Mouse (Mus musculus) intestine, postnatal 0 days (tissue): ENCODE data around the gene Plxnb2. TPM values are rescaled to one million over a fixed set of nuclear protein-coding genes. Genes with fewer than 3 reads are reported as not detected.

ENCODE experiments used
- ATAC-seq: fragments of 200-750 bp; cut with Nextera tagmentation; 2 replicates; pipeline ENCODE4 v1.8.0; 2017; ENCODE audit warnings: mild to moderate bottlenecking, moderate TSS enrichment, moderate library complexity
- H3K27ac ChIP-seq: fragments of 300-500 bp; sonication (generic); 2 replicates; pipeline ENCODE4 v1.5.1; 2014; ENCODE audit warnings: mild to moderate bottlenecking, low read depth, low read length, moderate library complexity
- H3K27me3 ChIP-seq: fragments of 300-500 bp; sonication (generic); replicated peaks from 2 replicates; pipeline ENCODE4 v1.6.1; 2014; ENCODE audit warnings: low read length, mixed read lengths; ENCODE audit not compliant: control insufficient read depth, insufficient read depth
- H3K36me3 ChIP-seq: fragments of 300-500 bp; sonication (generic); 2 replicates; pipeline ENCODE4 v1.6.1; 2014; ENCODE audit warnings: mild to moderate bottlenecking, moderate library complexity; ENCODE audit not compliant: control insufficient read depth, insufficient read depth
- H3K4me1 ChIP-seq: fragments of 300-500 bp; sonication (generic); replicated peaks from 2 replicates; pipeline ENCODE4 v1.6.1; 2014; ENCODE audit warnings: antibody characterized with exemption, low read length, mixed read lengths; ENCODE audit not compliant: control insufficient read depth, insufficient read depth
- H3K4me2 ChIP-seq: fragments of 300-500 bp; sonication (generic); replicated peaks from 2 replicates; pipeline ENCODE4 v1.6.1; 2014; ENCODE audit warnings: low read depth, mild to moderate bottlenecking, moderate library complexity
- H3K4me3 ChIP-seq: fragments of 300-500 bp; sonication (generic); 2 replicates; pipeline ENCODE4 v1.5.1; 2014; ENCODE audit warnings: low read depth, low read length
- H3K9ac ChIP-seq: fragments of 300-500 bp; sonication (generic); 2 replicates; pipeline ENCODE4 v1.6.1; 2014; ENCODE audit warnings: mild to moderate bottlenecking, low read depth, low read length
- H3K9me3 ChIP-seq: fragments of 300-500 bp; sonication (generic); 2 replicates; pipeline ENCODE4 v1.6.1; 2016; ENCODE audit warnings: mixed run types; ENCODE audit not compliant: control insufficient read depth
- CTCF ChIP-seq: sonication (generic); IDR thresholded peaks from 2 replicates; pipeline ENCODE4 v1.5.1; 2016; ENCODE audit warnings: low read depth, mild to moderate bottlenecking, control low read depth, antibody characterized with exemption, moderate library complexity
- WGBS: fragments of 180-500 bp; shearing (Covaris S2); extraction: QIAGEN DNeasy Blood & Tissue Kit; methylation state at CpG from one replicate; pipeline ENCODE4 v1.1.7; 2014; 5-methylcytosine and 5-hydroxymethylcytosine counted together
- polyA plus RNA-seq: library from polyadenylated mRNA; unstranded; fragments of >200 nt; fragmentation: Nextera tagmentation; extraction: Ambion mirVana; gene quantifications from 2 replicates; pipeline ENCODE4 v1.2.1, GENCODE M21; 2015

Plxnb2 gene
- polyA plus RNA-seq, 1 experiment from 2014 or later = 71.5 TPM

DNA sequence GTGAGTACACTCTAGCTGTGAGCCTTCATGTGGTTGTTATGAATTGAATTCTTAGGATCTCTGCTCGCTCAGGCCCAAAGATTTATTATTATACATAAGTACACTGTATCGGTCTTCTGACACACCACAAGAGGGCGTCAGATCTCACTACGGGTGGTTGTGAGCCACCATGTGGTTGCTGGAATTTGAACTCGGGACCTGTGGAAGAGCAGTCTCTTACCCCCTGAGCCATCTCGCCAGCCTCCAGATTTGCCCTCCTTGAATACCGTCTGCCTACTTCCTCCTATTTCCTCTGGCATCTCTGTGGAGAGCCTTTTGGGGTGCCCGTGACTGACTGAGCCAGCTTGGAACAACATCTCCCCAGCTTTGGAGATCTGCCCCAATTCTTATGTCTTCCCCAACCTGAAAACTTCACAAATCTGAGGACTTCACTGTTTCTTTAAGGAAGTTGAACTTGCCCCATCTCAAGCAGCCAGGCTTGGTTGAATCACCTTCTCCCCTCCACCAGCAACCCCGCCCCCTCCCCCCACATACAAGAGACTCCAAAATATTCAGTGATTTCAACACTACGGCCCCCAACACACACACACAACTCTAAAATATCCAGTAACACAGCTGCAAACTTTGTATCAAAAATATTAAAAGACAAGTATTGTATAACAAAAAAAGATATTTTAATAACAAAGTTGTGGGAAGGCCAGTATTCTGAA, 1.1 kb upstream of the Plxnb2 start:
- Histone ChIP-seq H3K27ac (no peak overlapping the region), H3K4me1 (peaks cover 19% of the 10 kb centered on the region), H3K4me2 (peak overlapping the region; percentile 90), H3K36me3 (peaks cover 3% of the 10 kb centered on the region; the same call in 1 of the 2 replicates), H3K9ac (no peak overlapping the region), H3K9me3 (no peaks in the 10 kb centered on the region), H3K4me3 (no peak overlapping the region), H3K27me3 (no peaks in the 10 kb centered on the region)
- no peak for ATAC-seq
- WGBS = 69% methylated on average over 10 of the region's 10 CpGs
- peak; percentile 53 for TF ChIP-seq CTCF

DNA sequence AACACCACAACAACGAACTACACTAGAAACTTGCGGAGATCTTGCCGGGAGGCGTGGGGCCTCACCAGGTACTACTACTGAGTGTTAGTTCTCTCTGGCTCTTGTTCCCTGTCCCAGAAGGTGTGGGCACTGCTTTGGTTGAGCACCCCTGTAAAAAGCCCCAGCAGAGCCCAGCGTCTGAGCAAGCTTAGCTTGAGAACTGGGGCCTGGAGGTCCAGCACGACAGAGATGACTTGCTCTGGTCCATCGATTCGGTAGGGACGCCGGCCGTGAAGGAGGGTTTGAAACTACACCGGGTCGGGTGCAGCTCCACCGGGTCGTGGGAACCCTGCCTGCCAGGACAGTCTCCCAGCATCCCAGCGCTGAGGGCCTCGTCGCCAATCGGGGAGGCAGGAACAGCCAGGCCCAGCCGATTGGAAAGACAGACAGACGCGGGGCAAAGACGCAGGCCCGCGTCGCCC, 477 bp downstream of the Plxnb2 start:
- ATAC-seq = no peak
- under 1% methylated on average over 26 of the region's 26 CpGs for WGBS
- H3K36me3 ChIP-seq = no peaks in the 10 kb centered on the region

DNA sequence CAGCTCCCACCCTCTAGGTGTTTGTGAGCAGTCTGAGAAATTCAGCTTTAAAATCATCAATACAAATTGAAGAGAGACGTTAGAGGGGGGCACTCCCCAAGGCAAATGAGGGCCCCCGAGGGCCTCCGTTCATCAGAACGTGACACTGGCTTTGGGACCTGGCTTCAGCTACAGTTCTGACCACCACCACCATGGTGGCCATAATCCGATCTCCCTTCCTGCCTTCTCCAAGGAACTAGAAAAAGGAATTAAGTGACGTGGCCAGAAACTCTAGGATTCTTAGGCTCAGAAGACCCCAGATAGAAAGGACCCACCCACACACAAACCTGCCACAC, 991 bp downstream of the Plxnb2 start:
- Histone ChIP-seq H3K9me3 (no peaks in the 10 kb centered on the region), H3K4me2 (peak overlapping the region; percentile 90), H3K4me1 (peaks cover 32% of the 10 kb centered on the region), H3K4me3 (peak overlapping the region; percentile 78), H3K27ac (peak overlapping the region; percentile 88), H3K9ac (peak overlapping the region; percentile 79; the same call in 1 of the 2 replicates), H3K36me3 (no peaks in the 10 kb centered on the region), H3K27me3 (no peaks in the 10 kb centered on the region)
- WGBS = under 1% methylated on average over 6 of the region's 6 CpGs
- no peak for TF ChIP-seq CTCF
- ATAC-seq = no peak

More for the DNA sequence above, 477 bp downstream of the Plxnb2 start:
- Histone ChIP-seq H3K9ac (peak overlapping the region; percentile 79), H3K27ac (peak overlapping the region; percentile 88), H3K27me3 (no peaks in the 10 kb centered on the region), H3K9me3 (no peaks in the 10 kb centered on the region), H3K4me1 (peaks cover 32% of the 10 kb centered on the region), H3K4me3 (peak overlapping the region; percentile 78), H3K4me2 (peak overlapping the region; percentile 90)
- TF ChIP-seq CTCF = no peak

DNA sequence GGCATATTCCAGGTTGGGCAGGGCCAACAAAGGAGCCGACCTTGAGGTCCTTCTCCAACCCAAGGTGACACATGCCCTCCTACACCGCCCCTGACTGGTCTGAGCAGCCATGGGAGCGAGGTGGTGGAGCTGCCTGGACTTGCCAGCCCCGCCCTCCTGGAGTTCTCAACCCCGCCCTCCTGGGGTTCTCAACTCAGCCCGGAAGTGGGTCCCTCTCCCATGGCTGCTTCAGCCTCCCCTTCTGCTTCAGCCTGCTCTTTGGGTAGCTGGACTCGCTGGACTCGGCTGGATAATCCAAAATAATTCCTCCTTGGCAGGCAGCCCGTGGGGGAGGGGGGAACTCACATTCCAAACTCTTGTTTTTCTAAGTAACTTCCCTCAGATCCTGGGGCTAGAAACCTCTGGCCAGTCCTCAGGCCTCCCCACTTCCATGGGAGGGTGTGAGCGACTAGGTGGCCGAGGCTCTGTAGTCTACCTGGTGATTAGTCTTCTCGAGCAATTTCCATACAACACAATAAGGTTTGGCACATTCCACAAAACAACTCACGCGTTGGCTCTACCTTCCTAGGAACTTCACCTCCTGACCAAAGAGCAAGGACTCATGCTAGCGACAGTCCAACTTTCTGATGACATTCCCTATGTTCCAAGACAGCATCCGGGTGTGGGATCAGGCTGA, 1.5 kb downstream of the Plxnb2 start:
- TF ChIP-seq CTCF = no peak
- no peaks in the 10 kb centered on the region for H3K27me3 ChIP-seq
- WGBS = 1% methylated on average over 16 of the region's 16 CpGs
- peak; percentile 61 for ATAC-seq
- peak overlapping the region; percentile 78 for H3K4me3 ChIP-seq
- H3K27ac ChIP-seq = peak overlapping the region; percentile 88
- peaks cover 34% of the 10 kb centered on the region for H3K4me1 ChIP-seq
- H3K4me2 ChIP-seq = peak overlapping the region; percentile 90
- peak overlapping the region; percentile 79 for H3K9ac ChIP-seq
- no peaks in the 10 kb centered on the region for H3K36me3 ChIP-seq
- no peaks in the 10 kb centered on the region for H3K9me3 ChIP-seq

DNA sequence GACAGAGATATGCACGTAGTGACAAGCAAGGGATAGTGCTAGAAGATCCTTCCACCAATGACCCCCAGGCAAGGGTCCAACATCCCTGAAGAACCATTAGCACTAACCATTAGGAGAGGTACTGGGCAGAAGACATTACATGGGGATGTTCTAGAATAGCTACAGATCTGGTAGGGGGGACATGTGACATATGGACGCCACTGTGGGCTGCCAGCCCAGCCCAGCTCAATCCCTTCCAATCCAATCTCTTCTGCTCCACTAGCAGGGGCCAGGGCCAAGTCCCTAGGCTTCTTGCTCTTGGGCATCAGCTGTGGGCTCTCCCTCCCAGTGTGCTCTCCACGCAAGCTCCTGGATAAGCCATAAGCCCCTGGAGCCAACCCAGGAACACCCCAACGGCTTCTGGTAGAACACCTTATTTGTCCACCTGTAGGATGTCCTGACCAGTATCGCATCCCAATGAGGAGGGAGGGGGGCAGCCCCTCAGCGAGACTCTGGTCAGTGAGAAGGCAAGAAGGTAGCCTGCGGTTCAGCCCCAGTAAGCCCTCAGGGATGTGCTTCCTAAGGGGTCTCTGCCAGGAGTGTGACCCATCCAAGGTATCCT, 2.2 kb downstream of the Plxnb2 start:
- Histone ChIP-seq H3K36me3 (no peaks in the 10 kb centered on the region), H3K9me3 (no peaks in the 10 kb centered on the region), H3K27me3 (no peaks in the 10 kb centered on the region), H3K4me3 (peak overlapping the region; percentile 78), H3K27ac (peak overlapping the region; percentile 88), H3K4me2 (peak overlapping the region; percentile 90), H3K4me1 (peaks cover 36% of the 10 kb centered on the region), H3K9ac (peak overlapping the region; percentile 79)
- no peak for ATAC-seq
- WGBS = 47% methylated on average over 7 of the region's 7 CpGs
- no peak for TF ChIP-seq CTCF

DNA sequence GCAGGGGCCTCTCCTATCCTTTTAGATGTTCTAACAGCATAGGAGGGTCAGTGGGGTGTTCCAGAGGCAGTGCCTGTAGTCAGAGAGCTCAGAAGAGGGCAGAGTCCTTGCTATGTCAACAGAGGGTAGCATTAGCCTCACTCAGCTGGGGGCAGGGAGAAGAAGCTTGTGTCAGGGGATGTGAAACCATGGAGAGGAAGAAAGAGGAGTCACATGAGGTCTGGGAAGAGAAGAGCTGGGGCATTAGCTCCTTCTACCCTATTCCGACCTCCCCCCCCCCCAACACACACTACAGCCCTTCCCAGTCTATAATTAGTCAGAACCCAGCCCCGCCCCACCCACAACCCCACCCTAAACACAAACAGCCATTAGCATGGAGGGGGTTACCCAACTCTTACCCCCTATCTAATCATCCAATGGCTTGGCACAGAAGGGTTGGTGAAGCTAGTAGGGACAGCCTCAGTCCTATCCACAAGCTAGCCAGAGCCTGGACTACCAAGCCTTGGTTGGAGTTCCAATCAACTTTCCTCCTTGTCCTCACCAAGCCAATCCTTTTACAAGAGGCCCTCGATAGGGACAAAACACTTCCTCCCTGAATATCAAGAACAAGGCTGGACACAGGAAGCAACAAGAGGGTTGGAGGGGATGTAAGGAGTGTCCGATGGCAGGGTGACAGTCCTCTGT, 2.9 kb downstream of the Plxnb2 start:
- peaks cover 36% of the 10 kb centered on the region for H3K4me1 ChIP-seq
- no peaks in the 10 kb centered on the region for H3K9me3 ChIP-seq
- H3K36me3 ChIP-seq = no peaks in the 10 kb centered on the region
- peak overlapping the region; percentile 90 for H3K4me2 ChIP-seq
- peak; percentile 53 for ATAC-seq
- WGBS = 26% methylated on average over 4 of the region's 4 CpGs
- peak overlapping the region; percentile 88 for H3K27ac ChIP-seq
- no peaks in the 10 kb centered on the region for H3K27me3 ChIP-seq
- peak overlapping the region; percentile 78; the same call in 1 of the 2 replicates for H3K4me3 ChIP-seq
- TF ChIP-seq CTCF = no peak
- peak overlapping the region; percentile 79 for H3K9ac ChIP-seq
